Comparison of ENCODE assay signal across 8 mouse cellular contexts in the genomic region with DNA sequence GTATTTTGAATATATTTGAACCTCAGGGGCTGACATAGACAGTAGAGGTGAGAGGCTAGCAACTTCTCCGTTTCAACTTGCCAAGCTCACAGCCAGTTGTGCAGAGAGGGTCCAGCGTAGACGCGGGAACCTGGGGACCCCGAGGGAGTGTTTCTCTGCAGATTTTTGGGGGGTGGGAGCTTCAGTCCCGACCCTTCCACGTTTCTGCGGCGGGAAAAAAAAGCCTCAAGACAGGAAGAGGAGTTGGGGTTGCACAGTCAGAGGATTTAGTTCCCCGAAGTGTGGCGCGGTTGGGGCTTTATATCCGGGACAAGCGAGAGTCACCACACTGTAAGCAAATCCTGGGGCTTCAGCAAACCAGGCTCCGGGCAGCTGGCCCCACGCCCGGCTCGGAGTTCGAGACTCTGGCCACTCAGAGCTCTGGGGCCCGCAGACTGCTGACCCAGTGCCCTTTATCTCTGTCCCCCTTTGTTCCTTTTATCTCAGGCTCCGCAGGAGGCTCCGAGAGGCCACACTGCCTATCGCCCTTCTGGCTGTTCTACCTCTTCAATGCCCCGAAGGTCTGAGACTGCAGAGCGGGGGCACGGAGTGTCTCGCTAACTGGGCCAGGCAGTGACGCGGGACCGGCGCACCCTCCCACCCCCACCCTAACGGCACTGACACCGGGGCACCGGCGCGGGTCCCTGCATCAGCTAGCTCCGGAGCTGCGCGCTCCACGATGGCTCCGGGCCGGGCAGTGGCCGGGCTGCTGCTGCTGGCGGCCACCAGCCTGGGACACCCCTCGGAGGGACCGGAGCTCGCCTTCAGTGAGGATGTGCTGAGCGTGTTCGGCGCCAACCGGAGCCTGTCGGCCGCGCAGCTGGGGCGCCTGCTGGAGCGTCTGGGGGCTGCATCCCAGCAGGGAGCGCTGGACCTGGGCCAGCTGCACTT. TPM values are rescaled to one million over a fixed set of nuclear protein-coding genes. Genes with fewer than 3 reads are reported as not detected.
DNase-seq lines count a peak whose midpoint lies in the region; ATAC-seq and TF ChIP-seq lines count a peak whose summit lies in the region.

No protein-coding gene starts in this region.

- TF ChIP-seq POLR2A in cerebellum, adult 2 months (IDR thresholded peaks at IDR 0.05; ENCODE audit: borderline replicate concordance, insufficient read depth, low read length): no peak

- WGBS in cerebellum, adult 2 months: under 1% methylated on average over 57 of the region's 57 CpGs

- H3K27me3 ChIP-seq in cerebellum, adult 2 months (ENCODE audit: control insufficient read depth, insufficient read depth, low read length): no peaks in the 10 kb centered on the region

- peak overlapping the region; percentile 50 for H3K4me3 ChIP-seq in cerebellum, adult 2 months (replicated peaks; ENCODE audit: insufficient read depth, low read depth, low read length)

- ATAC-seq in hematopoietic stem cell, adult 5-6 weeks (replicated peaks in 1 of 2; ENCODE audit: insufficient read depth in 1 of 2, low FRiP score in 2 of 2, low TSS enrichment in 1 of 2, low read depth in 1 of 2, poor library complexity in 2 of 2, severe bottlenecking in 2 of 2): peak; percentile 53 to 65

- DNase-seq in MEL-GATA-1-ER (ENCODE audit: extremely low read depth, low read depth): peak; percentile 81
- peak; percentile 26 to 37 for DNase-seq in cerebellum, adult 2 months
- DNase-seq in forelimb bud, embryonic 11.5 days (ENCODE audit: low read depth, low spot score): peak; percentile 48
- DNase-seq in layer of hippocampus, postnatal 14 days (ENCODE audit: low spot score in 2 of 2): peak; percentile 16 to 28
- peak; percentile 62 for DNase-seq in lung, postnatal 10 days
- DNase-seq in ovary, postnatal 36 days (ENCODE audit: low spot score): peak; percentile 46
- peak; percentile 69 to 73 for DNase-seq in thymus, postnatal 36 days

- H3K4me1 ChIP-seq in cerebellum, adult 2 months (ENCODE audit: control insufficient read depth, insufficient read depth, low read length): no peaks in the 10 kb centered on the region

- no peak overlapping the region for H3K27ac ChIP-seq in cerebellum, adult 2 months (ENCODE audit: insufficient read depth, low read length)

- no peak for TF ChIP-seq CTCF in cerebellum, adult 2 months (IDR thresholded peaks at IDR 0.05; ENCODE audit: borderline replicate concordance, insufficient read depth, low read depth, low read length)

RNA-seq across cellular contexts. Expression of gene Slc39a8, which starts 0.9 kb away (rescaled TPM):
- polyA plus RNA-seq in cerebellum, adult 2 months (2012; rRNA removed): 2.8 and 3.2 TPM in 2 replicates
- total RNA-seq in hematopoietic stem cell, adult 5-6 weeks (2017): 12.3 and 21.0 TPM in 2 replicates
- total RNA-seq in layer of hippocampus, postnatal 14 days (2021): 1 to 10 TPM; 5.9 to 6.2 TPM

Comparison
In these comparisons a context has a peak if more than half of its experiments do, and no peak if none do; other contexts are left out.
1. DNase-seq: peak in every context shown above with its lines; median percentile 81 in MEL-GATA-1-ER; 71 in thymus, postnatal 36 days; 62 in lung, postnatal 10 days; 48 in forelimb bud, embryonic 11.5 days; 46 in ovary, postnatal 36 days; 32 in cerebellum, adult 2 months; 22 in layer of hippocampus, postnatal 14 days.